Mouse (Mus musculus): ENCODE measurements at regions not wholly inside any gene's neighbourhood (a gene's known extent, or its start where the extent isn't known, plus 50 kb on each side); places are given as distances from the start of the nearest gene placed in this dataset.

- Histone ChIP-seq H3K9ac (ENCODE audit: low read depth, low read length) (no peak overlapping the region), H3K9me3 (ENCODE audit: control insufficient read depth, low read length) (no peaks in the 10 kb centered on the region), H3K27ac (ENCODE audit: low read depth, low read length) (no peak overlapping the region), H3K27me3 (ENCODE audit: control insufficient read depth, insufficient read depth, low read length) (no peaks in the 10 kb centered on the region), H3K4me1 (ENCODE audit: control insufficient read depth, insufficient read depth, low read length) (peaks cover 4% of the 10 kb centered on the region; the same call in 1 of the 2 replicates), H3K4me3 (ENCODE audit: low read length) (no peak overlapping the region), H3K4me2 (replicated peaks; ENCODE audit: low read depth, low read length) (no peak overlapping the region), H3K36me3 (ENCODE audit: control insufficient read depth, insufficient read depth, low read length) (no peaks in the 10 kb centered on the region)
- ATAC-seq (ENCODE audit: low FRiP score, low TSS enrichment), result no peak
- WGBS, result 53% methylated on average over 15 of the region's 15 CpGs
Measured at GRCm38 (mm10) chr4:153070190-153070745, 412.3 kb downstream of the Ajap1 start.

DNA sequence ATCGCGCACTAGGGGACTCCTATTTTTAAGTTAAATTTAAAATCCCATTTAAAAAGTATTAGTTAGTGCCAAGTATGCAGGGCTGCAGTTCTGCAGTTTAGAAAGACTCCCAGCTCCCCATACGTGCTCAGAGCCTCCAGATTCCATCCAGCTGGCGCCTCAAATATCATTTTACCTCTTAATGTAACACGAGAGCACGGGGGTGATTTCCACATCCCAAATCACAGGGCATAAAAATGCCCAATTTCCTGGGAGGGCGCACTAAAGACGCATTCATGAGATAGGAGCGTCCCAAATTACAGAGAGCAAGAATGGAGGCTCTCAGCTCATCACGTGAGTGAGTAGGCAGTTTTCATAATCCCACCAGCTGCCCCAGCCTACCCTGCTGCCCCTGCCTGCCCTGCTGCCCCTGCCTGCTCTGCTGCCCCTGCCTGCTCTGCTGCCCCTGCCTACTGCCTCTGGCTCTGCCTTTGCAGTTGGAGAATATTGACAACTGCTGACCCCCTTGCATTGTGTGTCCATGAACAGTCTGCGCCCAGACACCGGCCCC, 414.1 kb downstream of the Ajap1 start:
- no peak overlapping the region for H3K4me3 ChIP-seq (ENCODE audit: low read length)
- no peak overlapping the region; the same call in 1 of the 2 replicates for H3K27ac ChIP-seq (ENCODE audit: low read depth, low read length)
- peaks cover 4% of the 10 kb centered on the region; the same call in 1 of the 2 replicates for H3K4me1 ChIP-seq (ENCODE audit: control insufficient read depth, insufficient read depth, low read length)
- H3K9ac ChIP-seq (ENCODE audit: low read depth, low read length), result no peak overlapping the region
- no peak overlapping the region for H3K4me2 ChIP-seq (replicated peaks; ENCODE audit: low read depth, low read length)
- no peaks in the 10 kb centered on the region for H3K27me3 ChIP-seq (ENCODE audit: control insufficient read depth, insufficient read depth, low read length)
- peak; percentile 84; the same call in 1 of the 2 replicates for ATAC-seq (ENCODE audit: low FRiP score, low TSS enrichment)
- no peaks in the 10 kb centered on the region for H3K9me3 ChIP-seq (ENCODE audit: control insufficient read depth, low read length)
- no peaks in the 10 kb centered on the region for H3K36me3 ChIP-seq (ENCODE audit: control insufficient read depth, insufficient read depth, low read length)
- 46% methylated on average over 12 of the region's 12 CpGs for WGBS

GRCm38 (mm10) chr4:153064021-153064605, 418.5 kb downstream of the Ajap1 start:
- H3K9me3 ChIP-seq (ENCODE audit: control insufficient read depth, low read length), result 0 out of 2 replicates have a peak, but pooled peaks cover 4% of the 10 kb centered on the region
- no peak for ATAC-seq (ENCODE audit: low FRiP score, low TSS enrichment)
- no peaks in the 10 kb centered on the region for H3K4me1 ChIP-seq (ENCODE audit: control insufficient read depth, insufficient read depth, low read length)
- no peak overlapping the region for H3K27ac ChIP-seq (ENCODE audit: low read depth, low read length)
- H3K4me2 ChIP-seq (replicated peaks; ENCODE audit: low read depth, low read length), result no peak overlapping the region
- no peak overlapping the region for H3K9ac ChIP-seq (ENCODE audit: low read depth, low read length)
- H3K4me3 ChIP-seq (ENCODE audit: low read length), result no peak overlapping the region
- H3K36me3 ChIP-seq (ENCODE audit: control insufficient read depth, insufficient read depth, low read length), result no peaks in the 10 kb centered on the region
- no peaks in the 10 kb centered on the region for H3K27me3 ChIP-seq (ENCODE audit: control insufficient read depth, insufficient read depth, low read length)
- WGBS, result 79% methylated on average over 14 of the region's 14 CpGs

DNA sequence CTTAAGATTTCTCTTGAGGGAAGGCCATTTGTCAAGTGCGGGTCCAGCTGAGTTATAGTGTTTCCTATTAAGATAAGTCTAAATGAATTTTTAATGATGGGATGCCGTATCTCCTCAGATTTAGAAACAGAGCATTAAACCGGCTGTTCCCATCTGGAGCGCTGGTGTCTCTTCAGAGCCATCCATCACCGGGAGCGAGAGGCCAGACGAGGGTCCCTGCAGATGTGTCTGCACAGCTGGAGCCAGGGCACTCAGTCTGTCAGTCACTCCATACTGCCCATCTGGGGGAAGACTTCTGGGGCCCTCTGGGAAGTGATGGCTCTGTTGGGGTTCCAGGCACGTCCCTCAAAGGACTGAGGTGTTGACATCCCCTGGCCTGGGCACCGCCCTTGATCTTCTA, 419.2 kb downstream of the Ajap1 start:
- no peaks in the 10 kb centered on the region for H3K4me1 ChIP-seq (ENCODE audit: control insufficient read depth, insufficient read depth, low read length)
- H3K4me3 ChIP-seq (ENCODE audit: low read length), result no peak overlapping the region
- no peak overlapping the region for H3K27ac ChIP-seq (ENCODE audit: low read depth, low read length)
- no peaks in the 10 kb centered on the region for H3K36me3 ChIP-seq (ENCODE audit: control insufficient read depth, insufficient read depth, low read length)
- 47% methylated on average over 9 of the region's 9 CpGs for WGBS
- H3K4me2 ChIP-seq (replicated peaks; ENCODE audit: low read depth, low read length), result no peak overlapping the region
- no peaks in the 10 kb centered on the region for H3K27me3 ChIP-seq (ENCODE audit: control insufficient read depth, insufficient read depth, low read length)
- 0 out of 2 replicates have a peak, but pooled peaks cover 4% of the 10 kb centered on the region for H3K9me3 ChIP-seq (ENCODE audit: control insufficient read depth, low read length)
- ATAC-seq (ENCODE audit: low FRiP score, low TSS enrichment), result 0 out of 2 replicates have a peak, but pooled peaks have one; percentile 35
- H3K9ac ChIP-seq (ENCODE audit: low read depth, low read length), result no peak overlapping the region

DNA sequence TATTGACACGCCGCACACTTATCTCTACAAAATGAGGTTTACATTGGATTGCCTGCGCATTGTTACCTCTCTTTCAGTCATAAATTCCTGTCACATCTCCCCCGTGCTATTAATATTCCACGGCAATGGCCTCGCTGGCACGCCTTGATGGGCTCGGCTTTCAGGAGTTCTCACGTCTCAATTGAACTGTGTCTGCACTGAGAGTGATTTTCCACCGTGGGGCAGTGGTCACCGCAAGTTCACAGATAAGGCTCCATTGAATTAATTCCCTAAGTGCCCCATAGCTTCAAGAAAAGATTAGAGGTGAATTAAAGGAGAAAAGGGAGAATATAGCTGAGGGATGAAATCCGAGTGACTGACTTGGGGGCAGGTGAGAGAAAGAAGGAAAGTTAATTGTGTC, 424.5 kb downstream of the Ajap1 start:
- Histone ChIP-seq H3K4me2 (replicated peaks; ENCODE audit: low read depth, low read length) (no peak overlapping the region), H3K9me3 (ENCODE audit: control insufficient read depth, low read length) (0 out of 2 replicates have a peak, but pooled peaks cover 4% of the 10 kb centered on the region), H3K4me3 (ENCODE audit: low read length) (no peak overlapping the region), H3K9ac (ENCODE audit: low read depth, low read length) (no peak overlapping the region), H3K4me1 (ENCODE audit: control insufficient read depth, insufficient read depth, low read length) (no peaks in the 10 kb centered on the region), H3K27ac (ENCODE audit: low read depth, low read length) (no peak overlapping the region), H3K36me3 (ENCODE audit: control insufficient read depth, insufficient read depth, low read length) (no peaks in the 10 kb centered on the region), H3K27me3 (ENCODE audit: control insufficient read depth, insufficient read depth, low read length) (no peaks in the 10 kb centered on the region)
- no peak for ATAC-seq (ENCODE audit: low FRiP score, low TSS enrichment)
- WGBS, result 64% methylated on average over 12 of the region's 12 CpGs

DNA sequence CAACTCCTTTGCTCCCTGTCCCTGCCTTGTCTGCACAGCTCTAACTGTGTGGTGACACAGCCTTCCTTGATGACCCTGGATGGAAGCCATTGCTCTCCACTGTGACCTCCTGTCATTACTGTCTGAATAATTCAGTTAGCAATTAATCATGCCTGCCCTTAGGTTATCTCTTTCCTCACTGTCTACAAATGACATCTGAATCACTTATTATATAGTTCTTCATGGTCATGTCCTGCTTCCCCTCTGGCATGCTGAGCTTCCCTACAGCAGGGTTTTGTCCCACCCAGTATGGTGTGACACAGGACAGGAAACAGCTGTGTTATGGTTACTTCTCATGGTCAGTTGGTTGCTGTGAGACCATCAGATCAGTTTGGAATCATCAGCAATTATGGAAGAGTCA, 458.9 kb downstream of the Ajap1 start:
- H3K27ac ChIP-seq (ENCODE audit: low read depth, low read length), result no peak overlapping the region
- H3K9me3 ChIP-seq (ENCODE audit: control insufficient read depth, low read length), result no peaks in the 10 kb centered on the region
- peak; percentile 57 for ATAC-seq (ENCODE audit: low FRiP score, low TSS enrichment)
- peaks cover 3% of the 10 kb centered on the region; the same call in 1 of the 2 replicates for H3K4me1 ChIP-seq (ENCODE audit: control insufficient read depth, insufficient read depth, low read length)
- no peaks in the 10 kb centered on the region for H3K36me3 ChIP-seq (ENCODE audit: control insufficient read depth, insufficient read depth, low read length)
- H3K4me3 ChIP-seq (ENCODE audit: low read length), result no peak overlapping the region
- no peak overlapping the region for H3K4me2 ChIP-seq (replicated peaks; ENCODE audit: low read depth, low read length)
- H3K27me3 ChIP-seq (ENCODE audit: control insufficient read depth, insufficient read depth, low read length), result no peaks in the 10 kb centered on the region
- no peak overlapping the region for H3K9ac ChIP-seq (ENCODE audit: low read depth, low read length)

DNA sequence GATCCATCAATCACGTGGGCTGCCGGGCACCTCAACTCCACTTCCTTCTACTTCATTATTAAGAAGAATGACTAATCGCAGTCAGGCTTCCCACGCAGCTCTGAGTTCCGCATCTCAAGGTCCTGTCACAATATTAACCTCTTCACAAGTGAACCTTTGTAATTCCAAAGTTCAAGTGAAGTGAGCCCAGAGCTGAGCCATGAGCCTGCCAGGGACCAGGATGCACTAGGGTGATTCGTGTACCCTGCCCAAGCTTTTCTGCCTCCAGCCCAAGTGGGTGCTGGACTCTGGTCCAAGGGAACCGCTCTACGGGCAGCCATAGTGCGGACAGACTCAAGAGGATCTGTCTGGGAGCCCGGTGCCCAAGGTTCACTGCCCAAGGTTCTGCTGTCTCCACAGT, 463.4 kb downstream of the Ajap1 start:
- H3K36me3 ChIP-seq (ENCODE audit: control insufficient read depth, insufficient read depth, low read length), result no peaks in the 10 kb centered on the region
- 65% methylated on average over 10 of the region's 10 CpGs for WGBS
- H3K27ac ChIP-seq (ENCODE audit: low read depth, low read length), result no peak overlapping the region
- no peak overlapping the region for H3K9ac ChIP-seq (ENCODE audit: low read depth, low read length)
- H3K4me3 ChIP-seq (ENCODE audit: low read length), result no peak overlapping the region; the same call in 1 of the 2 replicates
- H3K4me1 ChIP-seq (ENCODE audit: control insufficient read depth, insufficient read depth, low read length), result peaks cover 3% of the 10 kb centered on the region; the same call in 1 of the 2 replicates
- no peak for ATAC-seq (ENCODE audit: low FRiP score, low TSS enrichment)
- H3K9me3 ChIP-seq (ENCODE audit: control insufficient read depth, low read length), result no peaks in the 10 kb centered on the region
- no peaks in the 10 kb centered on the region for H3K27me3 ChIP-seq (ENCODE audit: control insufficient read depth, insufficient read depth, low read length)
- peak overlapping the region; percentile 39 for H3K4me2 ChIP-seq (replicated peaks; ENCODE audit: low read depth, low read length)

DNA sequence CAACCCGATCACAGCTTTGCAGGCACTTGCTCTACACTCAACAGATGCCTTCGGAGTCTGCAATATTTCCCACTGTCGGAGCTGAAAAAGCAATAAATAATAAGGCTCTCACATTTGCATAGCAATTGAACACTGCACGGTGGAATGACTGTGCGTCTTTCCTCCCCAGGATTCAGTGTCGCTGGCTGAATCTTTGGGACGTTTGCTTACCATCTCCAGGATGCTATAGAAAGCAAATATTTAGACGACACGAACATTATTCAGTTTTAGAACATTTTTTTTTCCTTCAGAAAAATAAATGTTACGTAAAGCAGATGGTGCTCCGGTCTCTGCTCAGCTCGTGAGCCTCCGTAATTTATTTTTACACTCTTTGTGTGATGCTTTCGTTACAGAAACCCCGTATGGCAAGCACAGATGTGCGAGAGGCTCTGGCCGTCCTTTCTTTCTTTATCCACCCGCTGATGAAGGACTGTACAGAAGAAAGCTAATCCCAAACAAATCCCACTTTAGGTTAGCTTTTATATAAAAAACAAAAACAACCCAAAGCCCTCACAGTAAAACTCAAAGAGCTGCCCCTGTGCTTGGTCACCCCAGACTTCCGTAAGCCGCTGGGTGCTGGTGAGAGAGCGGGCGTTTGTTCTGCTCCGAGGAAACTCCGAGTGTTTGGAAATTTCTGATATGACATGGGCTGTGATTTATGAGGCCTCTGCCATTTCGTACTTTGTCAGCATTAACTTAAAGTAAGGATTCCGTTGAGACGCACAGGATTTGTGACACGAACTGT, 464.3 kb downstream of the Ajap1 start:
- Histone ChIP-seq H3K27ac (ENCODE audit: low read depth, low read length) (no peak overlapping the region), H3K4me3 (ENCODE audit: low read length) (peak overlapping the region; percentile 16; the same call in 1 of the 2 replicates), H3K36me3 (ENCODE audit: control insufficient read depth, insufficient read depth, low read length) (no peaks in the 10 kb centered on the region), H3K27me3 (ENCODE audit: control insufficient read depth, insufficient read depth, low read length) (no peaks in the 10 kb centered on the region), H3K4me2 (replicated peaks; ENCODE audit: low read depth, low read length) (peak overlapping the region; percentile 39), H3K9ac (ENCODE audit: low read depth, low read length) (no peak overlapping the region; the same call in 1 of the 2 replicates), H3K9me3 (ENCODE audit: control insufficient read depth, low read length) (no peaks in the 10 kb centered on the region), H3K4me1 (ENCODE audit: control insufficient read depth, insufficient read depth, low read length) (peaks cover 3% of the 10 kb centered on the region; the same call in 1 of the 2 replicates)
- 30% methylated on average over 28 of the region's 28 CpGs for WGBS
- ATAC-seq (ENCODE audit: low FRiP score, low TSS enrichment), result no peak

- H3K4me1 ChIP-seq (ENCODE audit: control insufficient read depth, insufficient read depth, low read length), result peaks cover 3% of the 10 kb centered on the region; the same call in 1 of the 2 replicates
- WGBS, result 56% methylated on average over 2 of the region's 2 CpGs
- no peak for ATAC-seq (ENCODE audit: low FRiP score, low TSS enrichment)
- no peaks in the 10 kb centered on the region for H3K9me3 ChIP-seq (ENCODE audit: control insufficient read depth, low read length)
- no peak overlapping the region for H3K4me3 ChIP-seq (ENCODE audit: low read length)
- H3K4me2 ChIP-seq (replicated peaks; ENCODE audit: low read depth, low read length), result peak overlapping the region; percentile 39; the same call in 1 of the 2 replicates
- no peak overlapping the region for H3K9ac ChIP-seq (ENCODE audit: low read depth, low read length)
- H3K27me3 ChIP-seq (ENCODE audit: control insufficient read depth, insufficient read depth, low read length), result no peaks in the 10 kb centered on the region
- no peaks in the 10 kb centered on the region for H3K36me3 ChIP-seq (ENCODE audit: control insufficient read depth, insufficient read depth, low read length)
- no peak overlapping the region for H3K27ac ChIP-seq (ENCODE audit: low read depth, low read length)
Measured at GRCm38 (mm10) chr4:153017816-153018137, 464.8 kb downstream of the Ajap1 start.

All from kidney, embryonic 14.5 days (tissue).